Mouse (Mus musculus) neural tube, embryonic 15.5 days (tissue): ENCODE data around the gene Whamm. TPM values are rescaled to one million over a fixed set of nuclear protein-coding genes. Genes with fewer than 3 reads are reported as not detected.

Source experiments
- ATAC-seq: fragments of 200-750 bp; cut with Nextera tagmentation; 2 replicates; pipeline ENCODE4 v1.8.0; 2017; ENCODE audit warnings: mild to moderate bottlenecking, moderate TSS enrichment, moderate library complexity; ENCODE audit not compliant: low FRiP score
- H3K27ac ChIP-seq: fragments of 300-500 bp; sonication (generic); replicated peaks from 2 replicates; pipeline ENCODE4 v1.5.1; 2015; ENCODE audit warnings: mild to moderate bottlenecking, inconsistent platforms
- H3K27me3 ChIP-seq: fragments of 300-500 bp; sonication (generic); replicated peaks from 2 replicates; pipeline ENCODE4 v1.6.1; 2015; ENCODE audit warnings: inconsistent platforms
- H3K36me3 ChIP-seq: fragments of 300-500 bp; sonication (generic); 2 replicates; pipeline ENCODE4 v1.6.1; 2015; ENCODE audit warnings: inconsistent platforms
- H3K4me1 ChIP-seq: fragments of 300-500 bp; sonication (generic); 2 replicates; pipeline ENCODE4 v1.6.1; 2015; ENCODE audit warnings: inconsistent platforms
- H3K4me2 ChIP-seq: fragments of 300-500 bp; sonication (generic); 2 replicates; pipeline ENCODE4 v1.6.1; 2015; ENCODE audit warnings: inconsistent platforms, mild to moderate bottlenecking, moderate library complexity
- H3K4me3 ChIP-seq: fragments of 300-500 bp; sonication (generic); replicated peaks from 2 replicates; pipeline ENCODE4 v1.5.1; 2015; ENCODE audit warnings: mild to moderate bottlenecking, inconsistent platforms
- H3K9ac ChIP-seq: fragments of 300-500 bp; sonication (generic); replicated peaks from 2 replicates; pipeline ENCODE4 v1.6.1; 2015; ENCODE audit warnings: mild to moderate bottlenecking, inconsistent platforms
- H3K9me3 ChIP-seq: fragments of 300-500 bp; sonication (generic); replicated peaks from 2 replicates; pipeline ENCODE4 v1.6.1; 2016; ENCODE audit warnings: inconsistent platforms
- WGBS: fragments of 180-500 bp; shearing (Covaris S2); methylation state at CpG from one replicate; pipeline ENCODE4 v1.1.7; 2015; ENCODE audit warnings: mixed read lengths; 5-methylcytosine and 5-hydroxymethylcytosine counted together
- polyA plus RNA-seq: library from polyadenylated mRNA; unstranded; fragments of >200 nt; fragmentation: Nextera tagmentation; extraction: Ambion mirVana; gene quantifications from 2 replicates; pipeline ENCODE4 v1.2.1, GENCODE M21; 2015

Whamm gene
- polyA plus RNA-seq, 1 experiment from 2014 or later: 6.6 TPM

- no peak overlapping the region for H3K4me3 ChIP-seq
- WGBS: 55% methylated on average over 7 of the region's 7 CpGs
- H3K4me2 ChIP-seq: no peak overlapping the region
- no peaks in the 10 kb centered on the region for H3K36me3 ChIP-seq
- ATAC-seq: no peak
- peaks cover under 1% of the 10 kb centered on the region; the same call in 1 of the 2 replicates for H3K4me1 ChIP-seq
- H3K9ac ChIP-seq: no peak overlapping the region
- H3K9me3 ChIP-seq: no peaks in the 10 kb centered on the region
- H3K27ac ChIP-seq: no peak overlapping the region
- no peaks in the 10 kb centered on the region for H3K27me3 ChIP-seq
Observed at GRCm38 (mm10) chr7:81565381-81566055, 5.5 kb upstream of the Whamm start.

- H3K27me3 ChIP-seq: no peaks in the 10 kb centered on the region
- no peak overlapping the region for H3K27ac ChIP-seq
- 85% methylated on average over 4 of the region's 4 CpGs for WGBS
Observed at GRCm38 (mm10) chr7:81566332-81566731, 4.7 kb upstream of the Whamm start.

GRCm38 (mm10) chr7:81566892-81567291 is 4.2 kb upstream of the Whamm start, which contains the start of gene Fsd2:
TSS of gene Fsd2 (minus strand) at chr7:81566944.
- Histone ChIP-seq H3K4me2 (no peak within 1 kb of the TSS), H3K27ac (no peak within 1 kb of the TSS), H3K4me3 (no peak within 1 kb of the TSS), H3K27me3 (no peaks in the 10 kb centered on the region), H3K9ac (no peak within 1 kb of the TSS), H3K9me3 (no peaks in the 10 kb centered on the region), H3K4me1 (peaks cover 4% of the 10 kb centered on the region), H3K36me3 (no peaks in the 10 kb centered on the region)
- ATAC-seq: no peak
- 74% methylated on average over 9 of the region's 9 CpGs for WGBS

More at GRCm38 (mm10) chr7:81566332-81566731, 4.7 kb upstream of the Whamm start:
- no peak for ATAC-seq
- Histone ChIP-seq H3K4me3 (no peak overlapping the region), H3K4me2 (no peak overlapping the region), H3K36me3 (no peaks in the 10 kb centered on the region), H3K4me1 (peaks cover 4% of the 10 kb centered on the region), H3K9ac (no peak overlapping the region), H3K9me3 (no peaks in the 10 kb centered on the region)

- ATAC-seq: no peak
Observed at GRCm38 (mm10) chr7:81567396-81567795, 3.7 kb upstream of the Whamm start.

GRCm38 (mm10) chr7:81569851-81570250 is 1.2 kb upstream of the Whamm start:
- no peak for ATAC-seq
- no peaks in the 10 kb centered on the region for H3K9me3 ChIP-seq
- no peaks in the 10 kb centered on the region for H3K27me3 ChIP-seq
- no peak overlapping the region for H3K27ac ChIP-seq
- no peak overlapping the region for H3K9ac ChIP-seq
- peaks cover 25% of the 10 kb centered on the region for H3K4me1 ChIP-seq
- 100% methylated on average over 1 of the region's 1 CpGs for WGBS
- H3K36me3 ChIP-seq: peaks cover under 1% of the 10 kb centered on the region; the same call in 1 of the 2 replicates
- H3K4me2 ChIP-seq: no peak overlapping the region
- no peak overlapping the region for H3K4me3 ChIP-seq

More at GRCm38 (mm10) chr7:81567396-81567795, 3.7 kb upstream of the Whamm start:
- 94% methylated on average over 5 of the region's 5 CpGs for WGBS
- H3K9ac ChIP-seq: no peak overlapping the region
- no peak overlapping the region for H3K27ac ChIP-seq
- no peak overlapping the region for H3K4me2 ChIP-seq
- H3K27me3 ChIP-seq: no peaks in the 10 kb centered on the region
- peaks cover 9% of the 10 kb centered on the region for H3K4me1 ChIP-seq
- no peak overlapping the region for H3K4me3 ChIP-seq
- no peaks in the 10 kb centered on the region for H3K36me3 ChIP-seq
- H3K9me3 ChIP-seq: no peaks in the 10 kb centered on the region

GRCm38 (mm10) chr7:81570271-81570670 is 795 bp upstream of the Whamm start:
- H3K4me2 ChIP-seq: no peak overlapping the region
- 91% methylated on average over 3 of the region's 3 CpGs for WGBS
- H3K9ac ChIP-seq: no peak overlapping the region
- no peak overlapping the region for H3K27ac ChIP-seq
- no peak overlapping the region for H3K4me3 ChIP-seq
- peaks cover 25% of the 10 kb centered on the region for H3K4me1 ChIP-seq
- peaks cover 4% of the 10 kb centered on the region; the same call in 1 of the 2 replicates for H3K36me3 ChIP-seq
- no peaks in the 10 kb centered on the region for H3K27me3 ChIP-seq
- ATAC-seq: no peak
- H3K9me3 ChIP-seq: no peaks in the 10 kb centered on the region

GRCm38 (mm10) chr7:81570752-81571107 is 336 bp upstream of the Whamm start:
- H3K4me3 ChIP-seq: peak overlapping the region; percentile 62
- peak overlapping the region; percentile 94; the same call in 1 of the 2 replicates for H3K27ac ChIP-seq
- H3K4me1 ChIP-seq: peaks cover 25% of the 10 kb centered on the region
- no peaks in the 10 kb centered on the region for H3K9me3 ChIP-seq
- peak overlapping the region; percentile 73 for H3K4me2 ChIP-seq
- no peaks in the 10 kb centered on the region for H3K27me3 ChIP-seq
- peak; percentile 22 for ATAC-seq
- H3K36me3 ChIP-seq: peaks cover 8% of the 10 kb centered on the region; the same call in 1 of the 2 replicates
- 4% methylated on average over 5 of the region's 5 CpGs for WGBS
- H3K9ac ChIP-seq: no peak overlapping the region

- Histone ChIP-seq H3K4me1 (peaks cover 25% of the 10 kb centered on the region), H3K36me3 (peaks cover 10% of the 10 kb centered on the region; the same call in 1 of the 2 replicates), H3K4me3 (peak overlapping the region; percentile 62), H3K27ac (peak overlapping the region; percentile 94), H3K4me2 (peak overlapping the region; percentile 73), H3K27me3 (no peaks in the 10 kb centered on the region), H3K9me3 (no peaks in the 10 kb centered on the region), H3K9ac (peak overlapping the region; percentile 94)
- no peak for ATAC-seq
- WGBS: 16% methylated on average over 15 of the region's 15 CpGs
Observed at GRCm38 (mm10) chr7:81571941-81572441, 925 bp downstream of the Whamm start.

GRCm38 (mm10) chr7:81572610-81573268 is 1.7 kb downstream of the Whamm start:
- Histone ChIP-seq H3K9me3 (no peaks in the 10 kb centered on the region), H3K4me3 (peak overlapping the region; percentile 62), H3K36me3 (peaks cover 10% of the 10 kb centered on the region), H3K27ac (no peak overlapping the region), H3K27me3 (no peaks in the 10 kb centered on the region), H3K9ac (0 out of 2 replicates have a peak overlapping the region, but pooled peaks have one; percentile 12), H3K4me2 (peak overlapping the region; percentile 73), H3K4me1 (peaks cover 25% of the 10 kb centered on the region)
- WGBS: 64% methylated on average over 6 of the region's 6 CpGs
- no peak for ATAC-seq

GRCm38 (mm10) chr7:81573397-81573796 is 2.3 kb downstream of the Whamm start:
- Histone ChIP-seq H3K36me3 (peaks cover 17% of the 10 kb centered on the region), H3K4me2 (peak overlapping the region; percentile 73), H3K9ac (no peak overlapping the region; the same call in 1 of the 2 replicates), H3K27ac (no peak overlapping the region), H3K4me1 (peaks cover 25% of the 10 kb centered on the region), H3K27me3 (no peaks in the 10 kb centered on the region), H3K4me3 (no peak overlapping the region), H3K9me3 (no peaks in the 10 kb centered on the region)
- no peak for ATAC-seq
- WGBS: 91% methylated on average over 6 of the region's 6 CpGs

- H3K9ac ChIP-seq: no peak overlapping the region
- H3K27ac ChIP-seq: no peak overlapping the region
- WGBS: 94% methylated on average over 9 of the region's 9 CpGs
- no peak for ATAC-seq
- peaks cover 25% of the 10 kb centered on the region for H3K4me1 ChIP-seq
- no peak overlapping the region for H3K4me3 ChIP-seq
- peaks cover 21% of the 10 kb centered on the region for H3K36me3 ChIP-seq
- H3K27me3 ChIP-seq: no peaks in the 10 kb centered on the region
- no peak overlapping the region for H3K4me2 ChIP-seq
- no peaks in the 10 kb centered on the region for H3K9me3 ChIP-seq
Observed at GRCm38 (mm10) chr7:81573821-81574220, 2.8 kb downstream of the Whamm start.

GRCm38 (mm10) chr7:81575606-81576005 is 4.5 kb downstream of the Whamm start:
- Histone ChIP-seq H3K36me3 (peaks cover 33% of the 10 kb centered on the region), H3K4me2 (no peak overlapping the region), H3K27ac (no peak overlapping the region), H3K4me1 (peaks cover 24% of the 10 kb centered on the region), H3K9me3 (no peaks in the 10 kb centered on the region), H3K27me3 (no peaks in the 10 kb centered on the region), H3K4me3 (no peak overlapping the region), H3K9ac (no peak overlapping the region)
- no peak for ATAC-seq
- WGBS: 93% methylated on average over 10 of the region's 10 CpGs
